Mouse (Mus musculus) cerebellum, adult 8-10 months (tissue): ENCODE data around the gene Acot7.

Experiments used
- DNase-seq: peaks from one replicate; pipeline ENCODE4 v3.0.0; 2022

Acot7 gene

DNA sequence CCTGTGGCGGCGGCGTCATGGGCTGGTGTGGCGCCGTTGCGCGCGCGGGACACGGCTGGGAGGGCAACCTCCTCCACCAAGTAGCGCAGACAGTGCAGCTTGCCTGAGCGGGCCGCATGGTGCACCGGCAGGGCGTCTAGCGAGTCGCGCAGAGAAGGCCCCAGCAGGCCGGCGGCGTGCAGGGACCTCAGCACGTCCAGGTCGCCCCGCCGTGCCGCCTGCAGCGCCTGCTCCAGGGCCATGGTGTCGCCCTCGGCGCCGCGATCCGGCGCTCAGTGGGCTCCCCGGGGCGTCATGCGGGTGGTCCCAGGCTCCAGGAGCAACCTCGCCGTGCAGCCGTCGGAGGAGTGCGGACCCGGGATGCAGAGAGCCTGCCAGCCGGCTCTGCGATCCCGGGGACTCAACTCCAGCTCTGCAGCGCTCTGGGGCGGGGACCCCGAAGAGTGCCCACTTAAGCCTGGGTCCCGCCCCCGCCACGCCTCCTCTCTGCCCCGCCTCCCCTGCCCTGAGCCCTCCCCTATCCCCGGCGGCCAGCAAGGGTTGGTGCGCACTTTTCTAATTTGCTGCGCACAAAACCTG lies 25.9 kb upstream of the Acot7 start, which contains the start of gene Espn:
Espn (minus strand) TSS at position 406 of the 579 bp plus-strand sequence.
- no peak for DNase-seq

- DNase-seq: peak; percentile 66
These were observed 24.2 kb upstream of the Acot7 start for GRCm38 (mm10) chr4:152153771-152154177.

GRCm38 (mm10) chr4:152155019-152155418 lies 22.9 kb upstream of the Acot7 start:
- DNase-seq: no peak

- DNase-seq: peak; percentile 52
These were observed 20.0 kb upstream of the Acot7 start for GRCm38 (mm10) chr4:152157779-152158584.

- no peak for DNase-seq
These were observed 19.2 kb upstream of the Acot7 start, which contains the start of gene Hes2 for GRCm38 (mm10) chr4:152158585-152159284. Hes2 (plus strand) TSS chr4:152158867.

- no peak for DNase-seq
These were observed 18.7 kb upstream of the Acot7 start for GRCm38 (mm10) chr4:152159285-152159678.

DNA sequence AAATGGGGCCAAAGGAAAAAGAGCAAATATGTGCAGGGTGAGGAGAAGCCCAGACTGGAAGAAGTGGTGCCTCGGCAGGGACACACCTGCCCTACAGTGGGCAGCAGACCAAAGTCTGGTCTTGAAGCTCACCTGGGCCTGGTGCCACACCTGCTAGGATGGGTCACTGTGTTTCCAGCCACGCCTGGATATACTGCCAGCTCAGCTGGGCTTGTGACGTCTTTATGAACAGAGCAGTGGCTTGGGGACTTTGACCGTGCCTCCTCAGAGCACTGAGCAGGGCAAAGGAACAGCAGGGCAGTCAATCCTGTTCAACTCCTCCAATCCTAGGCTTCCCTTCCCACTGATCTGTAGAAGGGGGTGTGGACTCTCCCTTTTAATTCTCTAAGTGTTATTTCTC lies 17.2 kb upstream of the Acot7 start:
- no peak for DNase-seq

DNA sequence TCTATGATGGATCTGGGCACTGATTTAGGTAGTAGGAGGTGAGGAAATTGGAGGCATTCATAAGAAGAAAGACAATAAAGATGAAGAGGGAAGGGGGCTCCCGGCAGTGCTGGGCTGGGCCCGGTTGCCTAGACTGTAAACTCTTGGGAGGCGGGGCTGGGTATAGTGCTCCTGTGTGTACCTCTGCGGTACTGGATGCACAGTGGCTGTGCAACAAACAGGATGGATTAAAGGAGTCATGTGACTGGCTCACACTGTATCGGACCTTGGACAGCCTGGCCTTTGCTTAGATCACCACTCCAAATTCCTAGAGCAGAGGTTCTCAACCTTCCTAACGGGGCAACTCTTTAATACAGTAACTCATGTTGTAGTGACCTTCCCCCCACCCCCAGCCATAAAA lies 16.3 kb upstream of the Acot7 start:
- no peak for DNase-seq

DNA sequence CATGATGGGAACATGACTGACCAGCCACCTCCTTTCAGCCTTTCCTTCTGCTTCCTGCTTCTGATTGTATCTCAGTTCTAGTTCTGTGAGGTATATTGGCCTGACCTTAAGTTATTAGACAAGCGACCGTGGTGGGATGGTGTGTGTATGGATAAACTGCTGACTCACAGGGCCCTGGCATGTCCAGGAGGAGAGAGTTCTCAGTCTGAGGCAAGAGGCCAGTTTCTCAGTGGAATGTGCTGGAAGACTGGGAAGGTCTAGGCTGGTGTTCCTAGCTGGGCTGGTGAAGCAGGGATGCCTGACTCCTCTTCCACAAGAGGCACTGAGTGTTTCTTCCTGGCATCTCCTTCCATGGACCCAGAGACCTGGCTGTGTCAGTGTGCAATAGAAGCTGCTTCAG lies 15.2 kb upstream of the Acot7 start:
- no peak for DNase-seq

- peak; percentile 76 for DNase-seq
These were observed 12.7 kb upstream of the Acot7 start for GRCm38 (mm10) chr4:152165036-152165931.

DNA sequence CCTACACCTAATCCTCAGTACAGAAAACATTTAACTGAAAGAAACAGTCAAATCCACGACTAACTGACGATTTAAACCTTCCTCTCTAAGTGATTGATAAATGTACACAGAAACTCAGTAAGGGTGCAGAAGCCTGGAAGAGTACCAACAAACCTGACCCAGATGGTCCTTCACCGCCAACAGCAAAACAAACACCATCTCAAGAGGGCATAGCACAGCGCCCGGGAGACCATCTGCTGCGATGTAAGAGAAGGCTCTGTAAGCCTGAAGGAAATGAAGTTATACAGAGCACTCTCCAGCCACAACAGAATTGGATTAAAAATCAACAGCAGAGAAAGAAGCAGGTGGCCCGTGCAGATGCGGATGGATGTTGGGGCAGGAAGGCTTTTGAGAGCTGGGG lies 9.9 kb upstream of the Acot7 start:
- DNase-seq: no peak

- DNase-seq: no peak
These were observed 8.8 kb upstream of the Acot7 start for GRCm38 (mm10) chr4:152169103-152169502.

DNA sequence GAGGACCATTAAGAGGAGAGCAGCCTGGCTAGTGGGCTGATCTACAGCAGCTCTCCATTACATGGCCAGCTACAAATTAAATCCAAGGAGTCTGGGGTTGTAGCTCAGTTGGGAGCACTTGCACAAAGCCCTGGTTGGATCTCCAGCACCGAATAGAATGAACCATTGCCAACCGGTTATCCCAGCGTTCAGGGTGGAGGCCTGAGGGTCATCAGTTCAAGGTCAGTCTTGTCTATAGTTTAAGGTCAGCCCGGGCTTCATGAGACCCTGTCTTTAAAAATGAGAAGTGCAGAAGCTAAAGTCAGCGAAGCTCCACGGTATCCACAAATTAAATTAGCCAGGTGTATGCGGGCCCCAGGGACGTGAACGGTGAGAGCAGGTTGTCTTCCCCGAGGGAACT lies 7.6 kb upstream of the Acot7 start:
- DNase-seq: no peak

DNA sequence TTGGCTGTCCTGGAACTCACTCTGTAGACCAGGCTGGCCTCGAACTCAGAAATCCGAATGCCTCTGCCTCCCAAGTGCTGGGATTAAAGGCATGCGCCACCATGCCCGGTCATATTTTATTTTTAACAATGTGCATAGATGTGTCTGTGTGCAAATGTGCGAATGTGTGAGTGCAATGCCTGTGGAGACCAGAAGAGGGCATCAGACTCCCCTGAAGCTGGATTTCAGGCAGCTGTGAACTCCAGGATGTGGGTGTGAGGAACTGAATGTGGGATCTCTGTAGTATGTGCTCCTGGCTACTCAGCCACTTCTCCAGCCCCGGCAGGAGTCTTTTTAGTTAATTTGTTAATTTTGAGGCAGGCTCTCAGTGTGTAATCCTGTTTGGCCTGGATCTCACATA lies 6.4 kb upstream of the Acot7 start:
- DNase-seq: no peak

DNA sequence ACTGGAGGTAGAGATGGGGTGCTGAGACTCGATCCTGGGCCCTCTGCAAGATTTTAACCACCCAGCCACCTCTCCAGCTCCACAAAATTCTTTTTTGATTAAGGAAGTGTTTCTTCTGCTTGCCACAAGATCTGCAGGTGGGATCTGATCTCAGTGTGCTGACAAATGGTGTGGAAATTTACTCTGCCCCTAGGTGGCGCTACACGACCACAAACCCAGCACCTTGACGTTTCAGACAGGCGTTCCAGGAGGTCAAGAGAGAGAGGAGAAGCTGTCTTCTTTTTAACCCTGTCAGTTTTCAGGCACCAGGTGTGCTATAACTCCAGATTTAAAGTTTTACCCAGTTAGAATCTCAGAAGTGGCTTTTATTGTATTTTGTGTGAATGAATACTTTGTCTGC lies 4.9 kb upstream of the Acot7 start:
- peak; percentile 88 for DNase-seq

- no peak for DNase-seq
These were observed 4.0 kb upstream of the Acot7 start for GRCm38 (mm10) chr4:152173956-152174355.

GRCm38 (mm10) chr4:152176638-152177037 lies 1.3 kb upstream of the Acot7 start:
- DNase-seq: no peak

GRCm38 (mm10) chr4:152177174-152177536 lies 779 bp upstream of the Acot7 start:
- no peak for DNase-seq

DNA sequence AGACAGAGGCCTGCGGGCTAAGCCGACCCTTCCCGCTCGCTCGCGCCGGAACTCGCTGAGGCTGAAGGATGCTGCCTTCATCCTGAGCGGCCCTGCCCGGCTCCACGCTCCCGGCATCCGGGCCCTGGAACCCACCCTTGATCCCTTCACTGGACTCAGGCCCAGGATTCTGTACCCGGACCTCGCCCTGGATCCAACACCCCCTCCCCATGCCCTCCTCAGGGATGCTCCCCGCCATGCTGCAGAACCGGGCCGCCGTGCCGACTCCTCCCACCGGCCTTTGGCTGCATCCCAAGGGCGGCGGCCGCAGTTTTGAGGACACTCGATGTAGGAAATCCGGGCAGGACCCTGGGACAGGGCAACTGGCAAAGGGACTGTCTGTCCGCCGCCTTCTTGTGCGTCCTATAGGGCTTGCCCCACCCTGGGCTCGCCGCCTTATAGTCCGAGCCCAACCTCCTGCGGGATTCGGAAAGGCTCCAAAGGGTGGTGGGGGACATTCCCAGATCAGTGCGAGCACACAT lies 470 bp downstream of the Acot7 start:
- DNase-seq: peak; percentile 75

DNA sequence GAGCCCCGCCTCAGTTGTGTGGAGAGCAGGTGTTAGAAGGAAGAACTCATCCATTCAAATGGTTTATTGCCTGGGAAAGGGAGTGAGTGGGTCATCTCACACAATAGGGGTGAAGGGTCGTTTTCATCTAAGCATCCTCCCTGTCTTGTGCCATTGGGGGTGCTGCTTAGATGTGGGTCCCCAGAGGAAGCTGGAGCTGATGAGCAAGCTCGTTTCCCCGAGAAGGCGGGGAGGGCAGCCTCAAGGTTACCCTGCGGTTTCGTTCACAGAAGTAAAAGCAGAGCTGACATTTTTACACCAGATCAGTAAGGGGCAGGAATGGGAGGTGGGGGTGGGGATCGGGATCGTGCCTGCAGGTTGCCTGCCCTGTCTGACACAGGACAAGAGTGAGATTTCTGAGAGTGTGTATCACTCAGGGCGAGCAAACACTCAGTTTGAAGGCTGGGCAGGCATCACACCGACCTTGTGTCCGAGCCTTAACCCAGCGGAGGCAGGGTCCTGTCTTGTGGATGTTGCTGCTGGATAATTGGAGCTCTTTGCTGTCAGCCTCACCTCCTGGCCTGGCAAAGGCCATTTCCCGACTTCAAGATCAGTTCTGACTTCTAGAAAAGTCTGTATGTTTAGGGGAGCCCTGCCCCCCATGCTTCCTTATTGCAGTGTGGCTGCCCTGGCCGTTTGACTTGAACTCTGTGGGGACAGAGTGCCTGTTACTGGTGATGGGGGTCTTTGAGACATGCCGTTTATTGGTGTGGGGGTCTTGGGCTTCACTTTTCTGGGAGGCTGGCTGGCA lies 1.2 kb downstream of the Acot7 start:
- DNase-seq: peak; percentile 48

- peak; percentile 75 for DNase-seq
These were observed 2.2 kb downstream of the Acot7 start for GRCm38 (mm10) chr4:152179946-152180660.
